Mouse (Mus musculus): ENCODE measurements around the gene Mbd5. TPM values are rescaled to one million over a fixed set of nuclear protein-coding genes. Genes with fewer than 3 reads are reported as not detected.

Gene Mbd5
- total RNA-seq, 4 experiments from 2014 or later, result 46.2 to 70.7 (median 55.1) TPM

GRCm38 (mm10) chr2:49350852-49351251, 401.5 kb downstream of the Mbd5 start:
- DNase-seq, result no peak

- no peak for DNase-seq
Measured at GRCm38 (mm10) chr2:49354066-49354465, 404.8 kb downstream of the Mbd5 start.

- DNase-seq, result no peak
Measured at GRCm38 (mm10) chr2:49355867-49356266, 406.6 kb downstream of the Mbd5 start.

GRCm38 (mm10) chr2:49358128-49358814, 409.0 kb downstream of the Mbd5 start:
- DNase-seq, result no peak

GRCm38 (mm10) chr2:49358839-49359520, 409.7 kb downstream of the Mbd5 start:
- DNase-seq, result no peak

- DNase-seq, result no peak
Measured at GRCm38 (mm10) chr2:49359706-49360105, 410.4 kb downstream of the Mbd5 start.

GRCm38 (mm10) chr2:49364546-49364945, 415.2 kb downstream of the Mbd5 start:
- DNase-seq, result no peak

- no peak for DNase-seq
Measured at GRCm38 (mm10) chr2:49366878-49367545, 417.7 kb downstream of the Mbd5 start.

- DNase-seq, result peak; percentile 11
Measured at GRCm38 (mm10) chr2:49367546-49367917, 418.2 kb downstream of the Mbd5 start.

GRCm38 (mm10) chr2:49371632-49372031, 422.3 kb downstream of the Mbd5 start:
- DNase-seq, result no peak

- DNase-seq, result no peak
Measured at GRCm38 (mm10) chr2:49372586-49372985, 423.3 kb downstream of the Mbd5 start.

Other genes starting within 250 kb of the Mbd5 start
- gene Acvr2a, start 135.4 kb upstream of the Mbd5 start, total RNA-seq (2022), result 10 to 100 TPM; 16.6 to 18.5 (median 17.7) TPM
- 10 to 100 TPM; 53.3 to 70.3 (median 62.0) TPM for gene Orc4, start 769 bp downstream of the Mbd5 start, total RNA-seq (2022)